Mouse (Mus musculus) neural tube, embryonic 14.5 days (tissue): ENCODE measurements around the gene Metap1d. TPM values are rescaled to one million over a fixed set of nuclear protein-coding genes. Genes with fewer than 3 reads are reported as not detected.

Source experiments
- ATAC-seq: fragments of 200-750 bp; cut with Nextera tagmentation; 2 replicates; pipeline ENCODE4 v1.8.0; 2017; ENCODE audit warnings: low read depth, mild to moderate bottlenecking, moderate TSS enrichment, moderate library complexity
- H3K27ac ChIP-seq: fragments of 300-500 bp; sonication (generic); 2 replicates; pipeline ENCODE4 v1.5.1; 2014; ENCODE audit warnings: low read depth, mild to moderate bottlenecking, control low read depth, low read length, moderate library complexity, mixed read lengths
- H3K27me3 ChIP-seq: fragments of 300-500 bp; sonication (generic); 2 replicates; pipeline ENCODE4 v1.6.1; 2014; ENCODE audit warnings: low read length; ENCODE audit not compliant: control insufficient read depth, insufficient read depth
- H3K36me3 ChIP-seq: fragments of 300-500 bp; sonication (generic); 2 replicates; pipeline ENCODE4 v1.6.1; 2014; ENCODE audit warnings: low read length, mixed read lengths; ENCODE audit not compliant: control insufficient read depth, insufficient read depth
- H3K4me1 ChIP-seq: fragments of 300-500 bp; sonication (generic); 2 replicates; pipeline ENCODE4 v1.6.1; 2014; ENCODE audit warnings: low read length; ENCODE audit not compliant: control insufficient read depth, insufficient read depth
- H3K4me2 ChIP-seq: fragments of 300-500 bp; sonication (generic); 2 replicates; pipeline ENCODE4 v1.6.1; 2014; ENCODE audit warnings: mild to moderate bottlenecking, low read depth, low read length, control low read depth
- H3K4me3 ChIP-seq: fragments of 300-500 bp; sonication (generic); 2 replicates; pipeline ENCODE4 v1.5.1; 2014; ENCODE audit warnings: low read depth, low read length, control low read depth, mixed read lengths
- H3K9ac ChIP-seq: fragments of 300-500 bp; sonication (generic); replicated peaks from 2 replicates; pipeline ENCODE4 v1.6.1; 2014; ENCODE audit warnings: low read depth, mild to moderate bottlenecking, control low read depth, low read length, mixed read lengths
- H3K9me3 ChIP-seq: fragments of 300-500 bp; sonication (generic); 2 replicates; pipeline ENCODE4 v1.6.1; 2016; ENCODE audit warnings: low read length; ENCODE audit not compliant: control insufficient read depth
- WGBS: fragments of 180-500 bp; shearing (Covaris S2); extraction: QIAGEN DNeasy Blood & Tissue Kit; methylation state at CpG from one replicate; pipeline ENCODE4 v1.1.7; 2014; 5-methylcytosine and 5-hydroxymethylcytosine counted together
- polyA plus RNA-seq: library from polyadenylated mRNA; unstranded; fragments of >200 nt; fragmentation: Nextera tagmentation; extraction: Ambion mirVana; gene quantifications from 2 replicates; pipeline ENCODE4 v1.2.1, GENCODE M21; 2014

Gene Metap1d
- polyA plus RNA-seq, 1 experiment from 2014 or later: 39.3 TPM

DNA sequence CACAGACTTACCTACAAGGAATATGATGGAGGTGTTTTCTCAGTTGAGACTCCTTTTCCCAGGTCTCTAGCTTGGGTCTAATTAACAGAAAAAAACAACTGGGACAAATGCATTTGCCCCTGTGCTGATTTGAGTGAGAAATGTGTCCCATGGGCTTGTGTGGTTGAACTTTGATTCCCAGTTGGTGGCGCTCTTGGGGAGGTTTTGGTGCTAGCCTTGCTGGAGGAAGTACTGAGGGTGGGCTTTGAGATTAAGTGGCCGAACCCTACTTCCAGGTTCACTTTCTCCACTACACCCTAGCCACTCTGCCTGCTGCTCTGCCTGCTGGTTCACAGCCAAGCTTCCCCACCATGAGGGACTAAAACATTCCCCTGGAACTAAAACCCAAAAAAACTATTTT, 3.5 kb upstream of the Metap1d start:
- no peak overlapping the region for H3K27ac ChIP-seq
- no peak overlapping the region for H3K9ac ChIP-seq
- H3K4me1 ChIP-seq: no peaks in the 10 kb centered on the region
- 0 out of 2 replicates have a peak, but pooled peaks cover 3% of the 10 kb centered on the region for H3K27me3 ChIP-seq
- no peaks in the 10 kb centered on the region for H3K9me3 ChIP-seq
- H3K36me3 ChIP-seq: no peaks in the 10 kb centered on the region
- no peak overlapping the region for H3K4me2 ChIP-seq
- WGBS: 14% methylated on average over 2 of the region's 2 CpGs
- H3K4me3 ChIP-seq: no peak overlapping the region
- no peak for ATAC-seq

DNA sequence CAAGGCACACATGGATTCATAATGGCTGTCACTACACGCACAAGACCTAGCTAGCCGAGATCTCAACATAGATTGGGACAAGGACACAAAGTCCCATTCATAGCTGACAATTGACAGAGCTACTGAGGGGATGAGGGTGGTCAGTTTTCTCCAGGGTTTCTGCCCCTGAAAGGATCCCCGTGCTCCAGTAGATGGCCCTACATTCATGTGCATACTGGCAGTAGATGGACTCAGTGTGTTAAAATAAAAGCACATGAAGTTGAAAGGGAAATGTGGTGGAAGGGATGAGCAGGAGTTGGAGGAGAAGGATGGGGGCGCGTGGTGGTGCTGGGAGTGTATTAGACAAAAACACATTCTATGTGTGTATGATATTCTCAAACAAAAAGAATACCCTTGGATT, 1.3 kb upstream of the Metap1d start:
- Histone ChIP-seq H3K36me3 (no peaks in the 10 kb centered on the region), H3K27me3 (0 out of 2 replicates have a peak, but pooled peaks cover 3% of the 10 kb centered on the region), H3K4me3 (no peak overlapping the region), H3K9me3 (no peaks in the 10 kb centered on the region), H3K4me2 (no peak overlapping the region), H3K27ac (no peak overlapping the region), H3K4me1 (no peaks in the 10 kb centered on the region), H3K9ac (no peak overlapping the region)
- ATAC-seq: no peak
- 62% methylated on average over 5 of the region's 5 CpGs for WGBS

DNA sequence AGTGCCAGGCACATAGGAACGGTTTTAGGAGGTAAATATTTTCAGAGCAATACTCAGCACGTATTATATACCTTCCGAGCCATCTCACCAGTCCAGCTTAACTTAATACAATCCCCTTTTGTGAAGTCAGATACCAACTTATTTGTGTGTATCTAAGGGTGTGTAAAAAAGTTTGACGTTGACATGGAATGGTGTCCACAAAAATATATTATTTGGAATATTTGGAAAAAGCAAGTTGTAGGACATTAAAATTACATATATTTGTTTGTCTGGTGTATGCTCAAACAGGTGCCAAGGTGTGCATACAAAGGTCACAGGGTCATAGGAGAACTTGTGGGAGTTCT, 813 bp downstream of the Metap1d start:
- 49% methylated on average over 4 of the region's 4 CpGs for WGBS
- Histone ChIP-seq H3K4me3 (peak overlapping the region; percentile 59), H3K4me2 (peak overlapping the region; percentile 83), H3K27ac (no peak overlapping the region), H3K4me1 (no peaks in the 10 kb centered on the region), H3K9me3 (no peaks in the 10 kb centered on the region), H3K9ac (peak overlapping the region; percentile 57; the same call in 1 of the 2 replicates), H3K36me3 (no peaks in the 10 kb centered on the region), H3K27me3 (0 out of 2 replicates have a peak, but pooled peaks cover 3% of the 10 kb centered on the region)
- no peak for ATAC-seq

DNA sequence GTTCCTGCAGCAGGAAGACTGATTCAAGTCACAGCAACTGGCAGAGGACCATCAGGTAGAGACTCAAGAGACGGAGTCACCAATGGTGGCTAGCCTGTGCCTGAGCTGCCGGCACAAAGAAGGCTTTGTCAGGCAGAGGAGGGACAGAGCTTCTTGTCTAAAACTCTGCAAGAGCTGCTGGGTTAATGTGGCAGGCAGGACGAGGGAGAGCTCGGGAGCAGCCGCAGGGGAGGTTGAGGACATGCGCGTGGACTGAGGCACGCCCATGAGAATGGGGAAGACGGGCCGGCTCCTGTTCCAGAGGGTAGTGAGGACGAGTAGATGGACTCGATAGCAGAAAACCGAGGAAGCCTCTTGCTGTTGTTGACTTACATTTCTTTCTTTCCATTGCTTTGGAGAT, 5.5 kb downstream of the Metap1d start:
- Histone ChIP-seq H3K27me3 (no peaks in the 10 kb centered on the region), H3K36me3 (no peaks in the 10 kb centered on the region), H3K9me3 (no peaks in the 10 kb centered on the region), H3K4me2 (no peak overlapping the region), H3K9ac (no peak overlapping the region), H3K4me1 (no peaks in the 10 kb centered on the region), H3K27ac (no peak overlapping the region), H3K4me3 (no peak overlapping the region)
- WGBS: 63% methylated on average over 13 of the region's 13 CpGs
- no peak for ATAC-seq

DNA sequence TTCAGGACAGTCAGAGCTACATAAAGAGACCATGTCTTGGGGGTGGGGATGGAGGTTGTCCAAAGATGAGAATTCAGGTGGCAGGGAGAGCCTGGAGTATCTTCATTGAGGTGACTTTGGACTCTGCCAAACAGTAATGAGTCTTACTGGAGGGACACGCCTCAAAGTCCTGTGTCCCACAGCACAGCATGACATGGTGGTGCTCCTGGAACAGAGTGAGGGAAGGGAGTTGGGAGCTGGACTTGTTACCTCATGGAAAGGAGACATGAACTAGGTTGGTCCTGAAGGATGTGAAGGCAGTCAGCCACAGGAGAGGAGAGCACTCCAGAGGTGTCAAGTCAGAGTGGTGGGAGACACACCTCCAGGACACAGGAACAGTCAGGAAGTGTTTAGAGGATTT, 6.6 kb downstream of the Metap1d start:
- Histone ChIP-seq H3K27me3 (no peaks in the 10 kb centered on the region), H3K27ac (no peak overlapping the region)
- WGBS: 84% methylated on average over 1 of the region's 1 CpGs

DNA sequence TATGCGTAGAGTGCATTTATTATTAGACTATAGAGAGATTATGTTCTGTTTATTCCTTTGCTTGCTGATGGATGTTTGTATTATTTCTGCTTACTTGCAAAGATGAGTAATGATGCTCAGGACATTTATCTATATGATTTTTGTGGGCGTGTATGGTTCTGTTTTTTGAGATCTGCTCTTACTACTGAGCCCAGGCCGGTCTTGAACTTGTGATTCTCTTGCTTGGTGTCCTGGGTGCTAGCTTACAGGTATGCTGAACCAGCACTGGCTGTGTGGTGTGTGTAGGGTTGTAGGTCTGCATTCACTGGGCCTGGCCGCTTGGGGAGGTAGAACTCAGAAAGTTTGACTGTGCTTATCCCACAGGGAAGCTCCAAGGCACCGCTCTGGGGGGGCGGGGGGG, 8.1 kb downstream of the Metap1d start:
- H3K4me1 ChIP-seq: no peaks in the 10 kb centered on the region
- H3K27ac ChIP-seq: no peak overlapping the region
- no peaks in the 10 kb centered on the region for H3K27me3 ChIP-seq
- no peak overlapping the region for H3K4me2 ChIP-seq
- no peak for ATAC-seq
- H3K4me3 ChIP-seq: no peak overlapping the region
- 73% methylated on average over 6 of the region's 6 CpGs for WGBS
- no peaks in the 10 kb centered on the region for H3K36me3 ChIP-seq
- H3K9ac ChIP-seq: no peak overlapping the region
- H3K9me3 ChIP-seq: no peaks in the 10 kb centered on the region

More for the DNA sequence above, 6.6 kb downstream of the Metap1d start:
- Histone ChIP-seq H3K4me3 (no peak overlapping the region), H3K9ac (no peak overlapping the region), H3K9me3 (no peaks in the 10 kb centered on the region), H3K4me2 (no peak overlapping the region), H3K4me1 (no peaks in the 10 kb centered on the region), H3K36me3 (no peaks in the 10 kb centered on the region)
- ATAC-seq: no peak

DNA sequence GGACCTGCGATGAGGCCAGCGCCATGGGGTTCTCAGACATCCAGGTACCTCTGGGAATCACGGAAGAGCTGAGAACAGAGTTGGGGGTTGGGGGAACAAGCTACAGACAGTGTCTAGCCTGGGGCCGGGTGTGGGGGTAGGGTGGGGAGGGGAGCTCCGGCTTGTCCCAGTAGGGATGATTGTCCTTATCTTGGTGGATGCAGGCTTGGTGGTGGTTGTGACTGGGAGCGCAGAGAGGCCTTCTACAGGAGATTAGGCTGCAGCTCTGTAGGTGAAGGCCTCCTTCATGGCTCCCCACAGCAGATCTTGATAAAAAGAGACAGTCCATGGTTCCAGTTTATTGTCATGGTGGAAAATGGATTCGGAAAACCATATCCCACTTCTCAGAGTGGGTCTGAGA, 8.5 kb downstream of the Metap1d start:
- WGBS: 70% methylated on average over 7 of the region's 7 CpGs
- Histone ChIP-seq H3K27me3 (no peaks in the 10 kb centered on the region), H3K4me1 (no peaks in the 10 kb centered on the region), H3K4me3 (no peak overlapping the region), H3K9me3 (no peaks in the 10 kb centered on the region), H3K4me2 (no peak overlapping the region), H3K9ac (no peak overlapping the region), H3K36me3 (no peaks in the 10 kb centered on the region), H3K27ac (no peak overlapping the region)
- no peak for ATAC-seq

DNA sequence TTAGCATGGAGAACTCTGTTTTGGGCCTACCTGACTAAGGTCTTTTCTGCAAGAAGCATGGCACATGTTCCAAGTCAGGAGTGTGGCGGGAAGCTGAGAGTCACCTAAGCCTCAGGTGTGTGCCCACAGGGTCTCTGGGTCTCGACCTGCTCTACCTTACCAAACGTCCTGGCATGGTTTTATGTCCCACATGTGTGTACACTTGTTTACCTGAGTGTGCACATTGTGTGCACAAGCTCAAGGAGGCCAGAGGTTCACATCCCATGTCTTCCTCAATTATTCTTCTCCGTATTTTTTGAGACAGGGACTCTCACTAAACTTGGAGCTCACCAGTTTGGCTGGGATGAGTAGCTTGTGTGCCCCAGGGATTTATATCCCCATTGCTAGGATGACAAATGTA, 9.0 kb downstream of the Metap1d start:
- WGBS: 80% methylated on average over 4 of the region's 4 CpGs
- Histone ChIP-seq H3K4me2 (no peak overlapping the region), H3K27ac (no peak overlapping the region), H3K9me3 (no peaks in the 10 kb centered on the region), H3K9ac (no peak overlapping the region), H3K4me3 (no peak overlapping the region), H3K27me3 (no peaks in the 10 kb centered on the region), H3K36me3 (no peaks in the 10 kb centered on the region), H3K4me1 (no peaks in the 10 kb centered on the region)
- ATAC-seq: no peak

DNA sequence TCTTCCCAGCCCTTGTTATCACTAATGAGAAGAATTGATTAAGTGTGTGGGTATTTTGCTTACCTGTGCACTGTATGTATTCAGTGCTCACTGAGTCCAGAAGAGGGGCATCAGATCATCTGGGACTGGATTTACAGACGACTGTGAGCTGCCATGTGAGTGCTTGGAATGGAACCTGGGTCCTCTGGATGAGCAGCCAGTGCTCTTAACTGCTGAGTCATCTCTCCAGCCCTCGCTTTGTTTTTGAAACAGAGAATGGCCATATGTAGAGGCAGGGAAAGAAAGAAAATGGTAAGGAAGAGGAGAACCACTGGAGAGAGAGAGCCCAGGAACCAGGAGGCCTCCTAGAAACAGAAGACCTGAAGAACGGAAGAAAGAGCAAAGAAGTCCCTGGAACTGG, 9.5 kb downstream of the Metap1d start:
- H3K27ac ChIP-seq: no peak overlapping the region
- H3K4me3 ChIP-seq: no peak overlapping the region
- no peaks in the 10 kb centered on the region for H3K27me3 ChIP-seq
- 73% methylated on average over 3 of the region's 3 CpGs for WGBS
- no peaks in the 10 kb centered on the region for H3K9me3 ChIP-seq
- H3K36me3 ChIP-seq: no peaks in the 10 kb centered on the region
- H3K4me2 ChIP-seq: no peak overlapping the region
- no peak overlapping the region for H3K9ac ChIP-seq
- no peaks in the 10 kb centered on the region for H3K4me1 ChIP-seq
- ATAC-seq: no peak

DNA sequence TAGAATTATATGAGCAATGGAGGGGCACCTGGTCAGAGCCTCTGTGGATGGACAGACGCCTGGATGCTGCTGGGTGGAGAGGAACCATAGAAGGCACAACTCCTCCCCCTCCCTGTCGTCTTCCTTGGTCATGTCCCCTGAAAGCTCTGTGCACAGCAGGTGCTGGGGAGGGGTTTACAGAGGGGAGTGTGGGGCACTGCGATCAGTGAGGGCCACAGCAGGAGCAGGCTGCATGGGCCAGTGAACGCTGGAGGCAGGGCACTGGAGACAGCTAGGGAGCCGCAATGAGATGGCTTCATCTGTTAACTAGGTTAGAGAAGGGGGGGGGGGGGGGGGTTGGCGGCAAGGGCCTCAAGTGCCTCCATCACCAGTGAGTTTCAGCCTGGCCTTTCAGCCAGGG, 13.0 kb downstream of the Metap1d start:
- no peak overlapping the region for H3K9ac ChIP-seq
- WGBS: 12% methylated on average over 5 of the region's 6 CpGs
- no peaks in the 10 kb centered on the region for H3K27me3 ChIP-seq
- no peak overlapping the region for H3K4me3 ChIP-seq
- H3K4me2 ChIP-seq: no peak overlapping the region
- no peaks in the 10 kb centered on the region for H3K9me3 ChIP-seq
- H3K4me1 ChIP-seq: no peaks in the 10 kb centered on the region
- no peak for ATAC-seq
- H3K36me3 ChIP-seq: no peaks in the 10 kb centered on the region
- no peak overlapping the region for H3K27ac ChIP-seq
